Mouse (Mus musculus): ENCODE results near the gene Setd3. TPM values are rescaled to one million over a fixed set of nuclear protein-coding genes. Genes with fewer than 3 reads are reported as not detected.
"Not testable (repeated sequence)": the region's sequence is repeated elsewhere in the genome, so short reads cannot be mapped to it uniquely, and the experiment has no call there.

Setd3 gene
- polyA plus RNA-seq, 1 experiment from 2014 or later: 92.1 TPM

DNA sequence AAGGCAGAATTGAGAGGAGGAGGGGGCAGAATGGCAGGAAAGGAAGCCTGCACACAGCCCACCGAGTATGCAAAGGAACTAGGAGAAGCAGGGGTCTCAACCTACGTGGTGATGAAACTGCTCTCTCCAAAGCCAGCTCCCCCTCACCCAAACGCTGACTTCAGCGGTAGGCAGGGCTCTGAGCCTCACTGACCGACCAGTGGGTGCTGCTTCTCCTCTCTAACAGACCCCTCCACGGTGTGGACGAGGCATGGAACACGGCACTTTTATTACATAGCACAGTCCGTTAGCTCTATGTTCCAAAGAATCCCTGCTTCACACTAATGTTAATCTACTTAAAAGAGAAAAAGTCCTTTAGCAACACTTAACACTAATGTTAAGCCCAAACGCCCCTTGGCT is 60.6 kb downstream of the Setd3 start:
- Histone ChIP-seq H3K9me3 (ENCODE audit: control insufficient read depth, low read length) (no peaks in the 10 kb centered on the region), H3K4me1 (replicated peaks; ENCODE audit: control insufficient read depth, insufficient read depth, low read length) (peaks cover 5% of the 10 kb centered on the region), H3K9ac (ENCODE audit: low read depth, low read length) (no peak overlapping the region), H3K36me3 (ENCODE audit: control insufficient read depth, insufficient read depth, low read length) (no peaks in the 10 kb centered on the region), H3K4me2 (replicated peaks; ENCODE audit: low read depth, low read length) (no peak overlapping the region), H3K4me3 (ENCODE audit: low read depth, low read length) (no peak overlapping the region), H3K27me3 (ENCODE audit: control insufficient read depth, insufficient read depth, low read length) (no peaks in the 10 kb centered on the region), H3K27ac (ENCODE audit: low read depth, low read length) (peak overlapping the region; percentile 40; the same call in 1 of the 2 replicates)
- no peak for DNase-seq (ENCODE audit: low spot score)
- 63% methylated on average over 10 of the region's 10 CpGs for WGBS
- no peak; the same call in 1 of the 2 replicates for ATAC-seq (ENCODE audit: low FRiP score)

DNA sequence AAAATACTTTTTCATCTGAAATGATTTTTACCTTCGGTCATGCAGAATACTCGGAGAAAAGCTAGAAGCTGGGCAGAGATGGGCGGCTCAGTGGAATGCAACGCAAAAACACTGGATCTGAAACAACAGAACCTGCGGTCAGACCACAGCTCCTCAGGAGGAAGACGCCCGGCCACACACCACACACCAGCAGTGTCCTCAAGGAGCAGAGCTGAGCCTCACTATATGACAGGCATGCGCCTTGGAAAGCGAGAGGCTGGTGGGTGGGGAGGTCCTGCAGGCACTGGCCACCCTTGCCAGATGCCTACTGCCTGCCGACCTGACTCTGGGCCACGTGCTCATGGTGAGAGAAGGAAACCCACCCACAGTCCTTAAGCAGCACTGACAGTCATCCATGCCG is 67.9 kb downstream of the Setd3 start:
- Histone ChIP-seq H3K27me3 (ENCODE audit: control insufficient read depth, insufficient read depth, low read length) (no peaks in the 10 kb centered on the region), H3K4me1 (replicated peaks; ENCODE audit: control insufficient read depth, insufficient read depth, low read length) (no peaks in the 10 kb centered on the region), H3K4me3 (ENCODE audit: low read depth, low read length) (no peak overlapping the region), H3K36me3 (ENCODE audit: control insufficient read depth, insufficient read depth, low read length) (no peaks in the 10 kb centered on the region), H3K27ac (ENCODE audit: low read depth, low read length) (no peak overlapping the region), H3K9ac (ENCODE audit: low read depth, low read length) (no peak overlapping the region), H3K4me2 (replicated peaks; ENCODE audit: low read depth, low read length) (no peak overlapping the region), H3K9me3 (ENCODE audit: control insufficient read depth, low read length) (no peaks in the 10 kb centered on the region)
- DNase-seq (ENCODE audit: low spot score) (no peak), ATAC-seq (ENCODE audit: low FRiP score) (no peak)
- 89% methylated on average over 12 of the region's 12 CpGs for WGBS

DNA sequence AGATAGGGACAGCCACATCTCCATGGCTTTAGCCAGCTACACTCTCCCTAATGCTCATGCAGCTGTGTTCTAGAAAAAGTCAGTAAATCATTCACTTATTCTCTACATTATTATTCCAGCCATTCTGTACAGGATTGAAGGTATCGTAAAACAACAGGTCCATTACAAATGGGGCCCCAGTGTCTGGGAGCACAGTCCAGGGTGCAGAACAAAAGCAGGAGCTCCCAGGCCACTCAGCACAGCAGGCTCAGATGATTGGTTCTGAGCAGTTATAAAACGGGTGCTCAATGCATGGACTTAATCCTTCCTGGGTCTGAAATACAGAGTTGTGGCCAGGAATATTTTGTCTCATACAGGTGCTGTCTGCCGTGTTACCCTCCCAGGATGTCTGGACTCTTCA is 68.4 kb downstream of the Setd3 start:
- ATAC-seq (ENCODE audit: low FRiP score): no peak

GRCm38 (mm10) chr12:108109732-108110131 is 69.4 kb downstream of the Setd3 start:
- H3K36me3 ChIP-seq (ENCODE audit: control insufficient read depth, insufficient read depth, low read length): no peaks in the 10 kb centered on the region
- ATAC-seq (ENCODE audit: low FRiP score): no peak
- WGBS: 82% methylated on average over 4 of the region's 4 CpGs

More for the DNA sequence above, 68.4 kb downstream of the Setd3 start:
- Histone ChIP-seq H3K4me2 (replicated peaks; ENCODE audit: low read depth, low read length) (no peak overlapping the region), H3K27me3 (ENCODE audit: control insufficient read depth, insufficient read depth, low read length) (no peaks in the 10 kb centered on the region), H3K4me3 (ENCODE audit: low read depth, low read length) (no peak overlapping the region), H3K4me1 (replicated peaks; ENCODE audit: control insufficient read depth, insufficient read depth, low read length) (no peaks in the 10 kb centered on the region), H3K36me3 (ENCODE audit: control insufficient read depth, insufficient read depth, low read length) (no peaks in the 10 kb centered on the region), H3K27ac (ENCODE audit: low read depth, low read length) (no peak overlapping the region), H3K9ac (ENCODE audit: low read depth, low read length) (no peak overlapping the region), H3K9me3 (ENCODE audit: control insufficient read depth, low read length) (no peaks in the 10 kb centered on the region)
- DNase-seq (ENCODE audit: low spot score): no peak
- 75% methylated on average over 3 of the region's 3 CpGs for WGBS

GRCm38 (mm10) chr12:108108591-108108990 is 70.5 kb downstream of the Setd3 start:
- H3K9me3 ChIP-seq (ENCODE audit: control insufficient read depth, low read length); H3K36me3 ChIP-seq (ENCODE audit: control insufficient read depth, insufficient read depth, low read length); DNase-seq (ENCODE audit: low spot score); H3K27ac ChIP-seq (ENCODE audit: low read depth, low read length); H3K4me3 ChIP-seq (ENCODE audit: low read depth, low read length); H3K4me2 ChIP-seq (replicated peaks; ENCODE audit: low read depth, low read length); H3K4me1 ChIP-seq (replicated peaks; ENCODE audit: control insufficient read depth, insufficient read depth, low read length); H3K9ac ChIP-seq (ENCODE audit: low read depth, low read length); ATAC-seq (ENCODE audit: low FRiP score); H3K27me3 ChIP-seq (ENCODE audit: control insufficient read depth, insufficient read depth, low read length): not testable (repeated sequence)
- 81% methylated on average over 7 of the region's 7 CpGs for WGBS

More at GRCm38 (mm10) chr12:108109732-108110131, 69.4 kb downstream of the Setd3 start:
- H3K4me3 ChIP-seq (ENCODE audit: low read depth, low read length): no peak overlapping the region
- no peak for DNase-seq (ENCODE audit: low spot score)
- no peak overlapping the region for H3K4me2 ChIP-seq (replicated peaks; ENCODE audit: low read depth, low read length)
- H3K9me3 ChIP-seq (ENCODE audit: control insufficient read depth, low read length): no peaks in the 10 kb centered on the region
- no peaks in the 10 kb centered on the region for H3K27me3 ChIP-seq (ENCODE audit: control insufficient read depth, insufficient read depth, low read length)
- no peaks in the 10 kb centered on the region for H3K4me1 ChIP-seq (replicated peaks; ENCODE audit: control insufficient read depth, insufficient read depth, low read length)
- H3K9ac ChIP-seq (ENCODE audit: low read depth, low read length): no peak overlapping the region
- no peak overlapping the region for H3K27ac ChIP-seq (ENCODE audit: low read depth, low read length)

DNA sequence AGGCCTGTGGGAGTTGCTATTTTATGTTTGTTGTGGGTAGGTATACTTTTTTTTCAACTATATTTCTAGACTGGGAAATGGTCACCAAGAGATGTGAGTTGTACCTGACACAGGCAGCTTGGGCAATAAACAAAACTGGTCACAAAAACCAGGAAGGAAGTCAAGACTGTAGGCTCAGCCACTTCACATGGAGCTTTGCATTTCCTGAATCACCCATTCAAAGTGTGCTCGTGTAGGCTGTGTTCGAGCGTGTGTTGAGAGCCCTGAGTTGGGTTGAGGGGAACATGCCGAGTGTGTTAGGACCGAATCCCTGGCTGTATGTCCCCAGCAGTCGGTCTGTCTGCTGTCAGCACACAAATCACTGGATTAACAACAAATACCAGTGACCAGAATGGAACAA is 75.8 kb downstream of the Setd3 start:
- Histone ChIP-seq H3K36me3 (ENCODE audit: control insufficient read depth, insufficient read depth, low read length) (no peaks in the 10 kb centered on the region), H3K4me3 (ENCODE audit: low read depth, low read length) (no peak overlapping the region), H3K4me2 (replicated peaks; ENCODE audit: low read depth, low read length) (no peak overlapping the region), H3K27ac (ENCODE audit: low read depth, low read length) (no peak overlapping the region), H3K9ac (ENCODE audit: low read depth, low read length) (no peak overlapping the region), H3K9me3 (ENCODE audit: control insufficient read depth, low read length) (no peaks in the 10 kb centered on the region), H3K27me3 (ENCODE audit: control insufficient read depth, insufficient read depth, low read length) (no peaks in the 10 kb centered on the region), H3K4me1 (replicated peaks; ENCODE audit: control insufficient read depth, insufficient read depth, low read length) (no peaks in the 10 kb centered on the region)
- ATAC-seq (ENCODE audit: low FRiP score) (no peak), DNase-seq (ENCODE audit: low spot score) (no peak)
- 81% methylated on average over 6 of the region's 6 CpGs for WGBS

DNA sequence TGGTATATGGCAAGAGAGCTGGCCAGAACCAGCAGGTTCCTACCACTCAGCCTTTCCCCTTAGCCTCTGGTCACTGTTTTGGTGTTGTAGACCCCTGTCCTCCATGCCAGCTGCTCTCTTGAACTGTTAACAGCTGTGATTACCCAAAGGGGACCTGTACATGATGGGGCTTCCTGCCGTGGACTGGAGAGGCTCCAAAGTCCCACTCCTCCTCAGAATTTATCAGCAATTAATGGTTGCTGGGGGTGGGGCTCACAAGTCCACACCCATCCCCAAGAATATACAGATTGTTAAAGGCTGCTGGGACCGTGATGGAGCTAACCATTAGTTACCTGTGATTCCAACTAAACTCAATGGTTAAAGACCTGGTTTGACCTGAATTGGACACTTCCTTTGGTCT is 77.0 kb downstream of the Setd3 start:
- Histone ChIP-seq H3K4me1 (replicated peaks; ENCODE audit: control insufficient read depth, insufficient read depth, low read length) (no peaks in the 10 kb centered on the region), H3K4me2 (replicated peaks; ENCODE audit: low read depth, low read length) (no peak overlapping the region), H3K27me3 (ENCODE audit: control insufficient read depth, insufficient read depth, low read length) (no peaks in the 10 kb centered on the region), H3K4me3 (ENCODE audit: low read depth, low read length) (no peak overlapping the region), H3K9ac (ENCODE audit: low read depth, low read length) (no peak overlapping the region), H3K36me3 (ENCODE audit: control insufficient read depth, insufficient read depth, low read length) (no peaks in the 10 kb centered on the region), H3K27ac (ENCODE audit: low read depth, low read length) (no peak overlapping the region), H3K9me3 (ENCODE audit: control insufficient read depth, low read length) (no peaks in the 10 kb centered on the region)
- ATAC-seq (ENCODE audit: low FRiP score) (no peak), DNase-seq (ENCODE audit: low spot score) (no peak)
- WGBS: 85% methylated on average over 2 of the region's 2 CpGs

DNA sequence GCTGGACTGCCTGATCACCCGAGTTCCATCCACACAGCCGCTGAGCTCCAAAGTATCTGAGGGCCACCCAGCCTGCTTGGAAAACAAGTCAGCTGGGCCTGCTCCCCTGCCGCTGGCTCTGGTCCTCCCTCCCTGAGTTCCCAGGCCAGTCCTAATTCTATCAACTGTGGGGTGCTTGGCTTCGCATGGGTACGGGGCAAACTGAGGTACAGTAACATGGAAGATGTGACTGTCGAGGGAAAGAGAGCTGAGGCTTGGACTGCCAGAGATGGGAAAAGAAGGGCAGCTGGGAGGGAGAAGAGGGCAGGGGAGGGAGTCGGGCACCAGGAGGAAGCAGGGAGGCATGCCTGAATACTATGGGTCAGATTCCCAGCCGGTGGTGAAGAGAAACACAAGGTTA is 78.9 kb downstream of the Setd3 start:
- ATAC-seq (ENCODE audit: low FRiP score): no peak
- no peaks in the 10 kb centered on the region for H3K9me3 ChIP-seq (ENCODE audit: control insufficient read depth, low read length)
- H3K4me1 ChIP-seq (replicated peaks; ENCODE audit: control insufficient read depth, insufficient read depth, low read length): no peaks in the 10 kb centered on the region
- H3K27me3 ChIP-seq (ENCODE audit: control insufficient read depth, insufficient read depth, low read length): no peaks in the 10 kb centered on the region
- DNase-seq (ENCODE audit: low spot score): no peak
- 80% methylated on average over 8 of the region's 8 CpGs for WGBS
- no peak overlapping the region for H3K4me3 ChIP-seq (ENCODE audit: low read depth, low read length)
- H3K27ac ChIP-seq (ENCODE audit: low read depth, low read length): no peak overlapping the region
- no peak overlapping the region for H3K9ac ChIP-seq (ENCODE audit: low read depth, low read length)
- H3K36me3 ChIP-seq (ENCODE audit: control insufficient read depth, insufficient read depth, low read length): no peaks in the 10 kb centered on the region
- no peak overlapping the region for H3K4me2 ChIP-seq (replicated peaks; ENCODE audit: low read depth, low read length)

DNA sequence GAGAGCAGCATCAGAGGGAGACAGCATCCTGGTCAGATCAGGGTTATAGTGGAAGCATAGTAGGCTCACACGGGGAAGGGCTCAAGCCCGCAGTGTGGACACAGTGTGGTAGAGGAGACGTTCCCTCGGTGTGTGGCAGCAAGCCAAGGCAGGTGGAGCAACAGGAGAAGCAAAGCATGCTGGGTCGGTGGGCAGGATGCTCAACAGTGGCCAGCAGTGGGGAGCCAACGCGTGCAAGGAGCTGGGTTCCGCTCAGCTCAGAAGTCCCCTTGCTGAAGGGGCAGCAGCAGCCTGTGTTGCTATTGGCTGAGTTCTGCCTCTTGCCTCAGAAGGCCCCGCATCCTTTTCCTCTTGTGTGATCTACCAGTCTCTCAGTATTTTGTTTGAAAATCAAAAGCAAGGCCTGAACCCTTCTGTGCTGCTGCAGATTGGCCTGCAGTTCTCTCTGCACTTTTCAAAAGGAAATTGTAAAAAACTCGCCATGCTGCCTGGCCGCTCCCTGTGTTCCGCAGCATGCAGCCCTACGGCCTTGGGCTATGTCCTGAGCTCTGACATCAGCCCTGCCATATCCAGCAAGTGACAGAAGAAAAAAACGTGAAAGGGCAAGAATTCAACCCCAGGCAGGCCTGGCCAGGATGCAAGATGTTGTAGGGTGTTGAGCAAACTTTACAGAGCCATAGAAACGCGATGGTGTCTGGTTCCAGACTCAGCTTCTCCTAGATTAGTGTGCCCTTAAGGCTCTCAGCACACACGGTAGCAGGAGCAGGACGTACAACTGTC is 80.7 kb downstream of the Setd3 start:
- Histone ChIP-seq H3K36me3 (ENCODE audit: control insufficient read depth, insufficient read depth, low read length) (no peaks in the 10 kb centered on the region), H3K9ac (ENCODE audit: low read depth, low read length) (no peak overlapping the region), H3K4me3 (ENCODE audit: low read depth, low read length) (no peak overlapping the region), H3K27me3 (ENCODE audit: control insufficient read depth, insufficient read depth, low read length) (no peaks in the 10 kb centered on the region), H3K27ac (ENCODE audit: low read depth, low read length) (no peak overlapping the region), H3K4me1 (replicated peaks; ENCODE audit: control insufficient read depth, insufficient read depth, low read length) (no peaks in the 10 kb centered on the region), H3K9me3 (ENCODE audit: control insufficient read depth, low read length) (no peaks in the 10 kb centered on the region), H3K4me2 (replicated peaks; ENCODE audit: low read depth, low read length) (no peak overlapping the region)
- DNase-seq (ENCODE audit: low spot score): no peak
- ATAC-seq (ENCODE audit: low FRiP score): no peak
- 68% methylated on average over 18 of the region's 18 CpGs for WGBS
